Mouse (Mus musculus): ENCODE results near the gene Iqschfp. TPM values are rescaled to one million over a fixed set of nuclear protein-coding genes. Genes with fewer than 3 reads are reported as not detected.

Gene Iqschfp
- 4.6 TPM for polyA plus RNA-seq (2015; fragmentation: Illumina TruSeq; extraction: RNeasy Lipid Tissue Mini Kit (QIAGEN cat#74804); ENCODE audit: low read depth, low replicate concordance)

GRCm38 (mm10) chr3:67892026-67892705 is at the start of gene Iqschfp, which contains the start of gene Iqcj:
TSS of gene Iqschfp (plus strand) at chr3:67892232.
TSS of gene Iqcj (plus strand) at chr3:67892220.

GRCm38 (mm10) chr3:68064731-68065130 is 172.7 kb downstream of the Iqschfp start, which contains the start of gene Schip1:
TSS of gene Schip1 (plus strand) at chr3:68064802.

Other genes with a start within 250 kb of the Iqschfp start
- not detected for gene Iqcj, start within 50 bp of the Iqschfp start, polyA plus RNA-seq (2015; fragmentation: Illumina TruSeq; extraction: RNeasy Lipid Tissue Mini Kit (QIAGEN cat#74804); ENCODE audit: low read depth, low replicate concordance)
- 277 TPM for gene Schip1, start 172.6 kb downstream of the Iqschfp start, polyA plus RNA-seq (2015; fragmentation: Illumina TruSeq; extraction: RNeasy Lipid Tissue Mini Kit (QIAGEN cat#74804); ENCODE audit: low read depth, low replicate concordance)